Mouse (Mus musculus) right cerebral cortex, postnatal 4 days (tissue): ENCODE measurements around the gene Grasp.

Experiments used
- DNase-seq: peaks from one replicate; pipeline ENCODE4 v3.0.0-alpha.2; 2022

The Grasp gene

GRCm38 (mm10) chr15:101194951-101195823 is 28.8 kb upstream of the Grasp start:
- DNase-seq, result no peak

- DNase-seq, result no peak
Measured at GRCm38 (mm10) chr15:101196079-101196795, 27.8 kb upstream of the Grasp start.

- DNase-seq, result no peak
Measured at GRCm38 (mm10) chr15:101196961-101197360, 27.0 kb upstream of the Grasp start.

GRCm38 (mm10) chr15:101197497-101198179 is 26.4 kb upstream of the Grasp start:
- no peak for DNase-seq

GRCm38 (mm10) chr15:101198218-101198617 is 25.8 kb upstream of the Grasp start:
- peak; percentile 64 for DNase-seq

GRCm38 (mm10) chr15:101198850-101199249 is 25.1 kb upstream of the Grasp start:
- no peak for DNase-seq

GRCm38 (mm10) chr15:101200777-101201295 is 23.2 kb upstream of the Grasp start:
- DNase-seq, result no peak

GRCm38 (mm10) chr15:101201414-101201813 is 22.6 kb upstream of the Grasp start:
- DNase-seq, result no peak

- no peak for DNase-seq
Measured at GRCm38 (mm10) chr15:101203673-101204072, 20.3 kb upstream of the Grasp start.

GRCm38 (mm10) chr15:101204781-101205180 is 19.2 kb upstream of the Grasp start:
- no peak for DNase-seq

- peak; percentile 58 for DNase-seq
Measured at GRCm38 (mm10) chr15:101210228-101210627, 13.8 kb upstream of the Grasp start.

GRCm38 (mm10) chr15:101210998-101211613 is 12.9 kb upstream of the Grasp start:
- no peak for DNase-seq

GRCm38 (mm10) chr15:101212435-101212834 is 11.6 kb upstream of the Grasp start:
- no peak for DNase-seq

- no peak for DNase-seq
Measured at GRCm38 (mm10) chr15:101215136-101215535, 8.9 kb upstream of the Grasp start.

- no peak for DNase-seq
Measured at GRCm38 (mm10) chr15:101216036-101216435, 8.0 kb upstream of the Grasp start.

- DNase-seq, result no peak
Measured at GRCm38 (mm10) chr15:101220905-101221297, 3.1 kb upstream of the Grasp start.

GRCm38 (mm10) chr15:101221298-101222104 is 2.5 kb upstream of the Grasp start:
- DNase-seq, result peak; percentile 95

GRCm38 (mm10) chr15:101222897-101223482 is 998 bp upstream of the Grasp start:
- DNase-seq, result no peak

GRCm38 (mm10) chr15:101223596-101223995 is 392 bp upstream of the Grasp start:
- DNase-seq, result no peak

GRCm38 (mm10) chr15:101224977-101225376 is 989 bp downstream of the Grasp start:
- no peak for DNase-seq

GRCm38 (mm10) chr15:101227971-101228370 is 4.0 kb downstream of the Grasp start:
- DNase-seq, result no peak
